Mouse (Mus musculus) myocyte (in vitro differentiated cells): ENCODE results near the gene Crocc2. TPM values are rescaled to one million over a fixed set of nuclear protein-coding genes. Genes with fewer than 3 reads are reported as not detected.

Source experiments
- H3K27me3 ChIP-seq: one replicate; pipeline ENCODE4 v1.6.1; 2011; ENCODE audit not compliant: control insufficient read depth, insufficient read depth, insufficient read length
- H3K36me3 ChIP-seq: one replicate; pipeline ENCODE4 v1.6.1; 2011; ENCODE audit not compliant: control insufficient read depth, insufficient read depth
- H3K4me2 ChIP-seq: one replicate; pipeline ENCODE4 v1.6.1; 2011; ENCODE audit warnings: low read depth, control low read depth
- H3K4me3 ChIP-seq: one replicate; pipeline ENCODE4 v1.5.1; 2011; ENCODE audit warnings: mild to moderate bottlenecking, control low read depth, moderate library complexity
- H3K79me2 ChIP-seq: one replicate; pipeline ENCODE4 v1.6.1; 2011; ENCODE audit not compliant: control insufficient read depth, insufficient read depth
- H3ac ChIP-seq: one replicate; pipeline ENCODE4 v1.6.1; 2011; ENCODE audit not compliant: control insufficient read depth, insufficient read length
- CEBPB ChIP-seq: IDR thresholded peaks from 2 replicates; pipeline ENCODE4 v1.6.1; 2011; ENCODE audit warnings: mild to moderate bottlenecking, moderate library complexity; ENCODE audit not compliant: poor library complexity, insufficient read depth, severe bottlenecking
- E2F4 ChIP-seq: IDR thresholded peaks from one replicate; pipeline ENCODE4 v1.6.1; 2011; ENCODE audit warnings: mild to moderate bottlenecking, control low read depth, moderate library complexity; ENCODE audit not compliant: insufficient read depth
- MAX ChIP-seq: IDR thresholded peaks from one replicate; pipeline ENCODE4 v1.6.1; 2011; ENCODE audit warnings: low read depth, mild to moderate bottlenecking, control low read depth
- MYOD1 ChIP-seq, 3 experiments: IDR thresholded peaks; one replicate each; pipeline ENCODE4 v1.6.1; 2011; ENCODE audit warnings: control low read depth in 2 of 3, low read depth in 2 of 3, mild to moderate bottlenecking in 2 of 3, moderate library complexity in 1 of 3; ENCODE audit not compliant: insufficient read length in 2 of 3, control insufficient read depth in 1 of 3
- MYOG ChIP-seq, 3 experiments: IDR thresholded peaks; one replicate each; pipeline ENCODE4 v1.6.1; 2011; ENCODE audit warnings: control low read depth in 2 of 3, low read depth in 2 of 3, mild to moderate bottlenecking in 2 of 3; ENCODE audit not compliant: insufficient read length in 2 of 3, control insufficient read depth in 1 of 3, insufficient read depth in 1 of 3
- POLR2A ChIP-seq: IDR thresholded peaks from one replicate; pipeline ENCODE4 v1.6.1; 2011; ENCODE audit warnings: low read depth, mild to moderate bottlenecking, control low read depth, moderate library complexity; ENCODE audit not compliant: insufficient read length
- POLR2AphosphoS2 ChIP-seq: IDR thresholded peaks from one replicate; pipeline ENCODE4 v1.6.1; 2011; ENCODE audit warnings: low read depth, control low read depth; ENCODE audit not compliant: insufficient read length
- REST ChIP-seq: IDR thresholded peaks from one replicate; pipeline ENCODE4 v1.6.1; 2011; ENCODE audit warnings: mild to moderate bottlenecking, control low read depth, moderate library complexity; ENCODE audit not compliant: insufficient read depth, insufficient read length
- SRF ChIP-seq: IDR thresholded peaks from one replicate; pipeline ENCODE4 v1.6.1; 2011; ENCODE audit warnings: low read depth; ENCODE audit not compliant: control insufficient read depth, insufficient read length
- TCF12 ChIP-seq: IDR thresholded peaks from one replicate; pipeline ENCODE4 v1.6.1; 2011; ENCODE audit warnings: mild to moderate bottlenecking, control low read depth; ENCODE audit not compliant: poor library complexity, insufficient read depth, severe bottlenecking
- TCF3 ChIP-seq: IDR thresholded peaks from one replicate; pipeline ENCODE4 v1.6.1; 2011; ENCODE audit warnings: low read depth, control low read depth; ENCODE audit not compliant: insufficient read length
- USF1 ChIP-seq: IDR thresholded peaks from one replicate; pipeline ENCODE4 v1.6.1; 2011; ENCODE audit warnings: low read depth, mild to moderate bottlenecking, control low read depth, moderate library complexity
- polyA plus RNA-seq: library from polyadenylated mRNA; unstranded; fragments of >200 nt; fragmentation: generic; extraction: Trizol; gene quantifications from one replicate; pipeline ENCODE4 v1.2.1, GENCODE M21; 2012; ENCODE audit warnings: missing spikeins

Gene Crocc2
- polyA plus RNA-seq, 1 experiment, result not detected

GRCm38 (mm10) chr1:93159566-93160500 is 8.7 kb upstream of the Crocc2 start:
- H3K27me3 ChIP-seq, result no peaks in the 10 kb centered on the region
- H3K79me2 ChIP-seq, result no peaks in the 10 kb centered on the region
- TF ChIP-seq SRF, result no peak
- TF ChIP-seq TCF12, result no peak
- no peak for TF ChIP-seq CEBPB
- TF ChIP-seq MAX, result no peak
- TF ChIP-seq POLR2AphosphoS2, result no peak
- no peak for TF ChIP-seq E2F4
- TF ChIP-seq REST, result no peak
- no peak for TF ChIP-seq MYOG (IDR thresholded peaks at IDR 0.05; ENCODE audit: control insufficient read depth in 1 of 3, insufficient read depth in 1 of 3, insufficient read length in 2 of 3, low read depth in 2 of 3)
- TF ChIP-seq POLR2A, result no peak
- no peak for TF ChIP-seq TCF3
- TF ChIP-seq USF1, result no peak
- no peak for TF ChIP-seq MYOD1 (IDR thresholded peaks at IDR 0.05; ENCODE audit: control insufficient read depth in 1 of 3, insufficient read length in 2 of 3, low read depth in 2 of 3)
- H3K36me3 ChIP-seq, result no peaks in the 10 kb centered on the region
- H3ac ChIP-seq, result no peak overlapping the region
- H3K4me3 ChIP-seq, result no peak overlapping the region
- H3K4me2 ChIP-seq, result no peak overlapping the region

GRCm38 (mm10) chr1:93160501-93161133 is 7.9 kb upstream of the Crocc2 start, which contains the start of gene 2310007B03Rik:
Gene 2310007B03Rik, minus strand, starts transcription at chr1:93160948.
- TF ChIP-seq MYOD1 (IDR thresholded peaks at IDR 0.05; ENCODE audit: control insufficient read depth in 1 of 3, insufficient read length in 2 of 3, low read depth in 2 of 3) (no peak), POLR2AphosphoS2 (no peak)
- H3K27me3 ChIP-seq, result no peaks in the 10 kb centered on the region
- H3ac ChIP-seq, result no peak within 1 kb of the TSS
- H3K4me3 ChIP-seq, result no peak within 1 kb of the TSS
- no peak within 1 kb of the TSS for H3K4me2 ChIP-seq
- H3K79me2 ChIP-seq, result no peaks in the 10 kb centered on the region
- no peaks in the 10 kb centered on the region for H3K36me3 ChIP-seq

GRCm38 (mm10) chr1:93161350-93161749 is 7.2 kb upstream of the Crocc2 start:
- H3K27me3 ChIP-seq, result no peaks in the 10 kb centered on the region
- no peaks in the 10 kb centered on the region for H3K79me2 ChIP-seq
- TF ChIP-seq MYOD1 (IDR thresholded peaks at IDR 0.05; ENCODE audit: control insufficient read depth in 1 of 3, insufficient read length in 2 of 3, low read depth in 2 of 3), result no peak
- no peak for TF ChIP-seq E2F4
- no peak for TF ChIP-seq MYOG (IDR thresholded peaks at IDR 0.05; ENCODE audit: control insufficient read depth in 1 of 3, insufficient read depth in 1 of 3, insufficient read length in 2 of 3, low read depth in 2 of 3)
- no peak for TF ChIP-seq REST
- no peak for TF ChIP-seq POLR2AphosphoS2
- no peak for TF ChIP-seq USF1
- no peak for TF ChIP-seq MAX
- TF ChIP-seq SRF, result no peak
- no peak for TF ChIP-seq CEBPB
- no peak for TF ChIP-seq TCF3
- no peak for TF ChIP-seq POLR2A
- no peak for TF ChIP-seq TCF12
- H3K4me3 ChIP-seq, result no peak overlapping the region
- no peak overlapping the region for H3ac ChIP-seq
- no peak overlapping the region for H3K4me2 ChIP-seq
- H3K36me3 ChIP-seq, result no peaks in the 10 kb centered on the region

- no peaks in the 10 kb centered on the region for H3K27me3 ChIP-seq
- no peak overlapping the region for H3ac ChIP-seq
- no peak overlapping the region for H3K4me3 ChIP-seq
- TF ChIP-seq POLR2A (no peak), MYOD1 (IDR thresholded peaks at IDR 0.05; ENCODE audit: control insufficient read depth in 1 of 3, insufficient read length in 2 of 3, low read depth in 2 of 3) (no peak), SRF (no peak), CEBPB (no peak), TCF12 (no peak), USF1 (no peak), MAX (no peak), POLR2AphosphoS2 (no peak), MYOG (IDR thresholded peaks at IDR 0.05; ENCODE audit: control insufficient read depth in 1 of 3, insufficient read depth in 1 of 3, insufficient read length in 2 of 3, low read depth in 2 of 3) (no peak), REST (no peak), E2F4 (no peak), TCF3 (no peak)
- no peaks in the 10 kb centered on the region for H3K79me2 ChIP-seq
- no peaks in the 10 kb centered on the region for H3K36me3 ChIP-seq
- H3K4me2 ChIP-seq, result peak overlapping the region; percentile 20
Observed at GRCm38 (mm10) chr1:93161921-93162320, 6.6 kb upstream of the Crocc2 start.
